Mouse (Mus musculus): ENCODE measurements at regions not wholly inside any gene's neighbourhood (a gene's known extent, or its start where the extent isn't known, plus 50 kb on each side); places are given as distances from the start of the nearest gene placed in this dataset.

DNA sequence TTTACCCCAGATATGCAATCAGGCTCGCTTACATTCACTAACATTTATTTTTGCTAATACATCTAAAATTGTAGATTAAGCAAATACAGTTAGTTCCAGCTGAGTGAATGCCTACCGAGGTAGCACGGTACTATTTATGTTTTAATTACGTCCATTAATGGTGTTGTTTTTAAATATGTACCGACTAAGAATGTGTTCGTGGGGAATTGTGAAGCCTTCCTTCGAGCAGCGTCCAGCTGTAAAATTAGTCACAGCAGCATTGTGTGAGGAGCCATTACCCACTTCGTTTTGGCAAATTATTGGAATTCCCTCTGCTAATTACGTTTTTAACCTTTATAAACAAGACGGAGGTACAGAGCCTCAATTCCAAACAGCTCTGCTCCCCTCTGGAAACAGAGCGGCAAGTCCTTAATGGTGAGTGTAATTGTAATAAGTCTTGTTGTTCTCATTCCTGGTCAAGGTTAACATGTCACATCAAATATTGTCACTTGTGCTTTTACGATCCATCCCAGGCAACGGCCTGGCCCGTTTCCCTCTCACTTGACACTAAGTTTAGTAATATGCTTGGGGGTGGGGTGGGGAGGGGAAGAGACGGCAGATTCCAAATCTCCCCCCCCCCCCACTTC is 128.0 kb downstream of the Zfp326 start:
- no peak overlapping the region for H3K4me2 ChIP-seq (ENCODE audit: low read depth)
- H3K36me3 ChIP-seq (ENCODE audit: control insufficient read depth, insufficient read depth) = no peaks in the 10 kb centered on the region
- H3ac ChIP-seq (ENCODE audit: control insufficient read depth, insufficient read length) = no peak overlapping the region
- H3K27me3 ChIP-seq (ENCODE audit: control insufficient read depth, insufficient read depth, insufficient read length) = peaks cover 26% of the 10 kb centered on the region
- H3K4me3 ChIP-seq = no peak overlapping the region
- H3K79me2 ChIP-seq (ENCODE audit: control insufficient read depth, insufficient read depth) = no peaks in the 10 kb centered on the region
- no peak for TF ChIP-seq CEBPB (IDR thresholded peaks at IDR 0.05; ENCODE audit: insufficient read depth, poor library complexity, severe bottlenecking)
- TF ChIP-seq TCF3 (IDR thresholded peaks at IDR 0.05; ENCODE audit: insufficient read length, low read depth) = no peak
- TF ChIP-seq MAX (IDR thresholded peaks at IDR 0.05; ENCODE audit: low read depth) = no peak
- no peak for TF ChIP-seq E2F4 (IDR thresholded peaks at IDR 0.05; ENCODE audit: insufficient read depth)
- no peak for TF ChIP-seq POLR2AphosphoS2 (IDR thresholded peaks at IDR 0.05; ENCODE audit: insufficient read length, low read depth)
- no peak for TF ChIP-seq MYOG (IDR thresholded peaks at IDR 0.05; ENCODE audit: control insufficient read depth in 1 of 3, insufficient read depth in 1 of 3, insufficient read length in 2 of 3, low read depth in 2 of 3)
- no peak for TF ChIP-seq MYOD1 (IDR thresholded peaks at IDR 0.05; ENCODE audit: control insufficient read depth in 1 of 3, insufficient read length in 2 of 3, low read depth in 2 of 3)
- TF ChIP-seq POLR2A (IDR thresholded peaks at IDR 0.05; ENCODE audit: insufficient read length, low read depth) = no peak

DNA sequence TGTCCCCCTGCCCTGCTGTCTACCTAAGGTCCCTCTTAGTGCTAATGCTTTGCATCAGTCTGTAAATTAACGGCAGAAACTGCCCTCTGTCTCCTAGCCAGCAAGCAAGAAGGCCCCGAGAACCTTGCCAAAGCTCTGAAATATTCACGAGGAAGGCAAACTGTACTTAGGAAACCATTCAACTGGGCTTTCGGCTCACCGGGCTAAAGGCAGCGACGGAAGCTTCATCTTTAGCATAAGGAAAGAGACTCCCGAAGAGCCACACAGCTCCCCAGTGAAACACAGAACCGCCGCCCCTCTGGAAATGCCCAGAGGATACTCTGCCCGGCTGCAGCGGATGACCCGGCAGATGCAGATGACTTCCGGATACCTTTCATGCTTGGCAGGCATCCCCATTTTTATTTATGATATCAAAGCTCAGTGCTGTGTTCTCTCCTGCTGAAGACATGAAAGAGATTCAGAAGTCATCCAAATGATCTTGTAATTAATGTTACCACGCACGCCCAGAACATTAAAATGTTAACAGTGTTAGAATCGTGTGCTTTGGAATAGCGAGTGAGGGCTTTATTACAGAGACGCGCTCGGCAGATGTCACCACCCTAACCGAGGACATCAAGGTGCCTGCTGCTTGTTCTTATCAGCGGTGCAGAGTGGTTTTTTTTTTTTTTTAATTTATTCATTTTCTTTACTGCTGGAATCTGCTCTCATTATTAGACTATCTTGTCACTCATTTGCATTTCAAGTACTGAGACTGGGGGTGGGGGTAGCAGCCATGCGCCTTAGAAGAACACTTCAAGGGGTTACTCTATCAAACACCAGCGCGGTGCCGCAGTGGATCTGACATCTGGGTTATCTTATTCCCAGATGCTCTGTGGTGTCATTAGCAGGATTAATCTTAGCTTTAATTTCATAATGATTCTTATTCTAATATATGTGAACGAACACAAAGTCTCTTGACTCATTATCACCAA is 127.2 kb downstream of the Zfp326 start:
- no peak overlapping the region for H3K4me2 ChIP-seq (ENCODE audit: low read depth)
- no peak overlapping the region for H3ac ChIP-seq (ENCODE audit: control insufficient read depth, insufficient read length)
- peaks cover 23% of the 10 kb centered on the region for H3K27me3 ChIP-seq (ENCODE audit: control insufficient read depth, insufficient read depth, insufficient read length)
- no peak overlapping the region for H3K4me3 ChIP-seq
- no peaks in the 10 kb centered on the region for H3K36me3 ChIP-seq (ENCODE audit: control insufficient read depth, insufficient read depth)
- TF ChIP-seq TCF12 (IDR thresholded peaks at IDR 0.05; ENCODE audit: insufficient read depth, poor library complexity, severe bottlenecking) = no peak
- TF ChIP-seq CEBPB (IDR thresholded peaks at IDR 0.05; ENCODE audit: insufficient read depth, poor library complexity, severe bottlenecking) = no peak
- TF ChIP-seq MYOD1 (IDR thresholded peaks at IDR 0.05; ENCODE audit: control insufficient read depth in 1 of 3, insufficient read length in 2 of 3, low read depth in 2 of 3) = no peak
- no peak for TF ChIP-seq TCF3 (IDR thresholded peaks at IDR 0.05; ENCODE audit: insufficient read length, low read depth)
- TF ChIP-seq MYOG (IDR thresholded peaks at IDR 0.05; ENCODE audit: control insufficient read depth in 1 of 3, insufficient read depth in 1 of 3, insufficient read length in 2 of 3, low read depth in 2 of 3) = no peak
- no peak for TF ChIP-seq POLR2AphosphoS2 (IDR thresholded peaks at IDR 0.05; ENCODE audit: insufficient read length, low read depth)
- TF ChIP-seq USF1 (IDR thresholded peaks at IDR 0.05; ENCODE audit: low read depth) = no peak
- no peak for TF ChIP-seq E2F4 (IDR thresholded peaks at IDR 0.05; ENCODE audit: insufficient read depth)
- no peak for TF ChIP-seq MAX (IDR thresholded peaks at IDR 0.05; ENCODE audit: low read depth)
- no peak for TF ChIP-seq REST (IDR thresholded peaks at IDR 0.05; ENCODE audit: insufficient read depth, insufficient read length)
- no peak for TF ChIP-seq POLR2A (IDR thresholded peaks at IDR 0.05; ENCODE audit: insufficient read length, low read depth)
- TF ChIP-seq SRF (IDR thresholded peaks at IDR 0.05; ENCODE audit: control insufficient read depth, insufficient read length, low read depth) = no peak
- no peaks in the 10 kb centered on the region for H3K79me2 ChIP-seq (ENCODE audit: control insufficient read depth, insufficient read depth)

DNA sequence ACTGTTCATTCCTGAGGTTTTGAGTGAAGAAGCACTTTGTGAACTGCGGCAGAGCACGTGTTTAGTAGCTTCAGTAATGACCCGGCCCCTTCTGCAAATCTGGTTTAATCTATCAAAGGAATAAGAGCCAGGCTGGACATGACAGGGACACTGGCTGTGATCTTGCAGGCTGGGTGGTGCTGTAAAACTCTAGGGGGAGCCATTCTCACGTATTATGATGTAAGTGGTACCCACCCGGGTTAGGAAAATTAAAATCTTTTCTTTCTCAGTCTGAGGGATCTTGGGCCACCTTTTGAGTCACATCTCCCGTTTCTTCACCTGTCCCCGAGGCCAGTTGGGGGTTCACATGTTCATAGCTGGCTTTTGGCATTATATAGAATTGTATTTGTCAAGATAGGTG is 126.0 kb downstream of the Zfp326 start:
- TF ChIP-seq POLR2AphosphoS2 (IDR thresholded peaks at IDR 0.05; ENCODE audit: insufficient read length, low read depth) (no peak), MYOD1 (IDR thresholded peaks at IDR 0.05; ENCODE audit: control insufficient read depth in 1 of 3, insufficient read length in 2 of 3, low read depth in 2 of 3) (no peak)
- Histone ChIP-seq H3K4me3 (no peak overlapping the region), H3K79me2 (ENCODE audit: control insufficient read depth, insufficient read depth) (no peaks in the 10 kb centered on the region), H3K27me3 (ENCODE audit: control insufficient read depth, insufficient read depth, insufficient read length) (peaks cover 15% of the 10 kb centered on the region), H3ac (ENCODE audit: control insufficient read depth, insufficient read length) (no peak overlapping the region), H3K36me3 (ENCODE audit: control insufficient read depth, insufficient read depth) (no peaks in the 10 kb centered on the region), H3K4me2 (ENCODE audit: low read depth) (no peak overlapping the region)

DNA sequence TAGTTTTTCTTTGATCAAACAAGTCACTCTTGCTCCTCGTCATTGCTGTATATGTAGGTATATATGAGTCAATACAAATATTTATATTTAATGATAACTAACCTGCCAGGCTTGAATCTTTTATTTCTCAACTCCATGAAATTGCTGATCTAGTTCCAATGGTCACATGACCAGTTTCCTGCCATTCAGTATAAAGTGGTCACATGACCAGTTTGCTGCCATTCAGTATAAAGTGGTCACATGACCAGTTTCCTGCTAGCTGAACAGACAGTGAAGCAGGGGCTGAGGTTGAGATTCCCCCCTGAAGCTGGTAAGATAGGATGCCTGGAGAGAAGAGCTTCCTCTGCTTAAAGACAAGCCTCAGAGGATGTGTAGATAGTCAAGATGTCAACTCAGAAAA is 117.9 kb downstream of the Zfp326 start:
- Histone ChIP-seq H3ac (ENCODE audit: control insufficient read depth, insufficient read length) (no peak overlapping the region), H3K4me2 (ENCODE audit: low read depth) (no peak overlapping the region), H3K36me3 (ENCODE audit: control insufficient read depth, insufficient read depth) (no peaks in the 10 kb centered on the region), H3K27me3 (ENCODE audit: control insufficient read depth, insufficient read depth, insufficient read length) (no peaks in the 10 kb centered on the region), H3K4me3 (no peak overlapping the region), H3K79me2 (ENCODE audit: control insufficient read depth, insufficient read depth) (no peaks in the 10 kb centered on the region)
- no peak for TF ChIP-seq MAX (IDR thresholded peaks at IDR 0.05; ENCODE audit: low read depth)

DNA sequence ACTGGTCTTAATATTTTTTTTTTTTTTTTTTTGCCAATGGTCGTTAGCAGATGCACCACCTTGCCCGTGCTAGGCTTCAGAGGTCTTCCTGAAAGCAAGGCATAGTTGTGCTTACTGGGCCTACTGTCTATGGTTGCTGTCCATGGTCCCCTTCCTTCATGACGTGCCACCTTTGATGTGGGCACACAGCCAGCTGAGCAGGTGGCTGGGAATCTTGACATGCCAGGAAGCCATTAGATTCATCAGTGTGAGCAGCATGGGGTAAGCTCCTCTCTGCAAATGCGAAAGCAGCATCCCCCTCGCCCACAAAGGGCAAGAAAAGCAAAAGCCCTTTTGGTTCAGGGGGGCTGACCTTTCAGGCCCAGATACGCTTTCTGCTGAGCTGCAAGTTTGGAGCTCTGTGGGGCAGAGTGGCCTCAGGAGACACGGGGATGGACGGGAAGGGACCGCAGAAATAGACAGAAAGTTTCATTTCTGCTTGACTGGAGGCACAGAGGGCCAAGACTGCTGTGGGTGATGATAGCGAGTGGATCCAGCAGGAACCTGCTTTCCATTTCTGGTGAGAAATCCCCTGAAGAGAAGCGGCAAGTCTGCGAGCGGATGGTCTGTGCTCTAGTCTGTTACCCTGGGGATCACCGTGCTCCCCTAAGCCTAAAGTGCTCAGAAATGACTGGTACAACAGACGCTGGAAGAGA is 116.8 kb downstream of the Zfp326 start:
- Histone ChIP-seq H3K36me3 (ENCODE audit: control insufficient read depth, insufficient read depth) (no peaks in the 10 kb centered on the region), H3K4me3 (no peak overlapping the region), H3K27me3 (ENCODE audit: control insufficient read depth, insufficient read depth, insufficient read length) (no peaks in the 10 kb centered on the region), H3K4me2 (ENCODE audit: low read depth) (no peak overlapping the region), H3ac (ENCODE audit: control insufficient read depth, insufficient read length) (no peak overlapping the region), H3K79me2 (ENCODE audit: control insufficient read depth, insufficient read depth) (no peaks in the 10 kb centered on the region)
- peak; percentile 54 for TF ChIP-seq REST (IDR thresholded peaks at IDR 0.05; ENCODE audit: insufficient read depth, insufficient read length)
- no peak for TF ChIP-seq MAX (IDR thresholded peaks at IDR 0.05; ENCODE audit: low read depth)
